9 mouse cellular contexts compared by ENCODE assay signal in genomic region chr4:148170842-148171241, GRCm38 (mm10). TPM values are rescaled to one million over a fixed set of nuclear protein-coding genes. Genes with fewer than 3 reads are reported as not detected.
DNase-seq lines count a peak whose midpoint lies in the region; ATAC-seq and TF ChIP-seq lines count a peak whose summit lies in the region.
"Had no signal": no experiment of that assay in that cellular context is flagged by ENCODE, and none has a peak within 500 bp of the region (broad histone marks: within the 10 kb centered on the region; RNA-seq: fewer than 3 reads in every experiment).

No protein-coding gene starts in this region.

- H3K27ac ChIP-seq in gastrocnemius, adult 2 months: no peak overlapping the region
- H3K27ac ChIP-seq in lung, postnatal 0 days (ENCODE audit: low read length): no peak overlapping the region
- no peak overlapping the region for H3K27ac ChIP-seq in stomach, postnatal 0 days (replicated peaks)

- peaks cover 37% of the 10 kb centered on the region for H3K27me3 ChIP-seq in lung, postnatal 0 days (replicated peaks; ENCODE audit: insufficient read depth, low read length)
- H3K27me3 ChIP-seq in stomach, postnatal 0 days (ENCODE audit: control insufficient read depth, insufficient read depth, low read length): peaks cover 19% of the 10 kb centered on the region; the same call in 1 of the 2 replicates

- no peaks in the 10 kb centered on the region for H3K36me3 ChIP-seq in lung, postnatal 0 days (ENCODE audit: insufficient read depth, low read length)
- H3K36me3 ChIP-seq in stomach, postnatal 0 days (ENCODE audit: control insufficient read depth, insufficient read depth, low read length): no peaks in the 10 kb centered on the region

- TF ChIP-seq EP300 in lung, postnatal 0 days (IDR thresholded peaks at IDR 0.05): no peak
- TF ChIP-seq EP300 in stomach, postnatal 0 days (optimal IDR thresholded peaks at IDR 0.05): no peak

- H3K4me3 ChIP-seq in gastrocnemius, adult 2 months: no peak overlapping the region
- H3K4me3 ChIP-seq in lung, postnatal 0 days (ENCODE audit: low read depth, low read length): no peak overlapping the region
- H3K4me3 ChIP-seq in stomach, postnatal 0 days (ENCODE audit: low read depth, low read length): no peak overlapping the region

- H3K4me1 ChIP-seq in lung, postnatal 0 days (ENCODE audit: insufficient read depth, low read depth, low read length): no peaks in the 10 kb centered on the region
- H3K4me1 ChIP-seq in stomach, postnatal 0 days (replicated peaks; ENCODE audit: control insufficient read depth, insufficient read depth): no peaks in the 10 kb centered on the region

- peak; percentile 38; the same call in 1 of the 2 replicates for ATAC-seq in granulocyte monocyte progenitor cell, adult 5-6 weeks (replicated peaks; ENCODE audit: poor library complexity, severe bottlenecking)
- ATAC-seq in lung, postnatal 0 days: no peak
- ATAC-seq in stomach, postnatal 0 days (ENCODE audit: low FRiP score, low TSS enrichment): no peak

- TF ChIP-seq CTCF in gastrocnemius, adult 2 months (IDR thresholded peaks at IDR 0.05): no peak; the same call in 1 of the 2 replicates
- TF ChIP-seq CTCF in lung, postnatal 0 days (IDR thresholded peaks at IDR 0.05): peak; percentile 95
- peak; percentile 96 for TF ChIP-seq CTCF in stomach, postnatal 0 days (IDR thresholded peaks at IDR 0.05; ENCODE audit: low read depth)

- H3K9me3 ChIP-seq in lung, postnatal 0 days (ENCODE audit: low read length): no peaks in the 10 kb centered on the region
- no peaks in the 10 kb centered on the region for H3K9me3 ChIP-seq in stomach, postnatal 0 days (ENCODE audit: control insufficient read depth, low read length)

- intact Hi-C loops in gastrocnemius, adult 2 months (cut with DNase I): loop anchor here (2.0 kb wide), 1 partner anchor 258 kb away; no protein-coding TSS in a partner anchor

- peak; percentile 44 for DNase-seq in gastrocnemius, adult 18-20 months (ENCODE audit: low spot score)
- DNase-seq in gastrocnemius, adult 2 months: no peak
- peak; percentile 36 for DNase-seq in ovary, postnatal 14 days (ENCODE audit: low spot score)
- no peak for DNase-seq in ovary, adult 18-20 months (ENCODE audit: low spot score)
- peak; percentile 49 for DNase-seq in c-Kit-negative CD71-positive TER-119-positive erythroid progenitor cells, embryonic 14.5 days (ENCODE audit: low read depth, low spot score)
- peak; percentile 57 for DNase-seq in lung, postnatal 0 days (ENCODE audit: low spot score)
- DNase-seq in stomach, postnatal 0 days (ENCODE audit: low spot score): no peak

- no peak overlapping the region for H3K9ac ChIP-seq in lung, postnatal 0 days (replicated peaks; ENCODE audit: low read depth)
- no peak overlapping the region for H3K9ac ChIP-seq in stomach, postnatal 0 days (ENCODE audit: low read length)

- 0% methylated on average over 2 of the region's 2 CpGs for WGBS in lung, postnatal 0 days
- 9% methylated on average over 2 of the region's 2 CpGs for WGBS in stomach, postnatal 0 days

- H3K4me2 ChIP-seq in lung, postnatal 0 days (replicated peaks; ENCODE audit: low read depth, low read length): no peak overlapping the region
- no peak overlapping the region for H3K4me2 ChIP-seq in stomach, postnatal 0 days (replicated peaks; ENCODE audit: low read depth)

RNA-seq across cellular contexts. Expression of gene Fbxo2, which starts 10.4 kb away (rescaled TPM):
- total RNA-seq in gastrocnemius, adult 18-20 months (2021): under 1 TPM; 0.18 to 0.28 TPM
- total RNA-seq in gastrocnemius, adult 2 months (2021): under 1 TPM in 1 of 2 experiments, not detected in 1; 0.43 TPM
- not detected in 2 replicates for total RNA-seq in granulocyte monocyte progenitor cell, adult 5-6 weeks (2014; fragmentation: Nextera tagmentation)
- not detected in 2 replicates for total RNA-seq in granulocyte monocyte progenitor cell, adult 5-6 weeks (2017)
- 0.42 and 0.66 TPM in 2 replicates for polyA plus RNA-seq in lung, postnatal 0 days (2015; fragmentation: Nextera tagmentation; extraction: Ambion mirVana)
- 0.55 and 0.76 TPM in 2 replicates for polyA plus RNA-seq in stomach, postnatal 0 days (2015; fragmentation: Nextera tagmentation; extraction: Ambion mirVana)

RNA-seq across cellular contexts. Expression of gene Fbxo44, which starts 10.6 kb away (rescaled TPM):
- 1 to 10 TPM; 7.0 to 7.8 TPM for total RNA-seq in gastrocnemius, adult 18-20 months (2021)
- total RNA-seq in gastrocnemius, adult 2 months (2021): 1 to 10 TPM; 7.5 to 9.7 TPM
- 2.0 and 2.8 TPM in 2 replicates for total RNA-seq in granulocyte monocyte progenitor cell, adult 5-6 weeks (2014; fragmentation: Nextera tagmentation)
- 0.26 and 2.1 TPM in 2 replicates for total RNA-seq in granulocyte monocyte progenitor cell, adult 5-6 weeks (2017)
- 7.1 and 8.4 TPM in 2 replicates for polyA plus RNA-seq in lung, postnatal 0 days (2015; fragmentation: Nextera tagmentation; extraction: Ambion mirVana)
- polyA plus RNA-seq in stomach, postnatal 0 days (2015; fragmentation: Nextera tagmentation; extraction: Ambion mirVana): 4.1 TPM in 2 replicates

RNA-seq across cellular contexts. Expression of gene Fbxo6, which starts 18.9 kb away (rescaled TPM):
- 10 to 100 TPM; 41.9 to 45.7 TPM for total RNA-seq in gastrocnemius, adult 18-20 months (2021)
- 10 to 100 TPM; 36.8 to 46.4 TPM for total RNA-seq in gastrocnemius, adult 2 months (2021)
- total RNA-seq in granulocyte monocyte progenitor cell, adult 5-6 weeks (2014; fragmentation: Nextera tagmentation): 19.1 and 33.4 TPM in 2 replicates
- total RNA-seq in granulocyte monocyte progenitor cell, adult 5-6 weeks (2017): 5.6 and 13.8 TPM in 2 replicates
- 53.1 and 58.5 TPM in 2 replicates for polyA plus RNA-seq in lung, postnatal 0 days (2015; fragmentation: Nextera tagmentation; extraction: Ambion mirVana)
- polyA plus RNA-seq in stomach, postnatal 0 days (2015; fragmentation: Nextera tagmentation; extraction: Ambion mirVana): 26.8 and 28.1 TPM in 2 replicates

RNA-seq across cellular contexts. Expression of gene Draxin, which starts 40.3 kb away (rescaled TPM):
- total RNA-seq in gastrocnemius, adult 18-20 months (2021): under 1 TPM in 1 of 2 experiments, not detected in 1; 0.09 TPM
- total RNA-seq in gastrocnemius, adult 2 months (2021): under 1 TPM in 1 of 2 experiments, not detected in 1; 0.03 TPM
- total RNA-seq in granulocyte monocyte progenitor cell, adult 5-6 weeks (2014; fragmentation: Nextera tagmentation): not detected in 2 replicates
- total RNA-seq in granulocyte monocyte progenitor cell, adult 5-6 weeks (2017): 0.05 TPM in 1 of 2 replicates, not detected in the other
- polyA plus RNA-seq in lung, postnatal 0 days (2015; fragmentation: Nextera tagmentation; extraction: Ambion mirVana): 0.06 TPM in 2 replicates
- polyA plus RNA-seq in stomach, postnatal 0 days (2015; fragmentation: Nextera tagmentation; extraction: Ambion mirVana): 0.01 TPM in 1 of 2 replicates, not detected in the other
- polyA plus RNA-seq: heart, embryonic 16.5 days had no signal

RNA-seq across cellular contexts. Expression of gene Mad2l2, which starts 40.7 kb away (rescaled TPM):
- 10 to 100 TPM; 13.5 to 15.7 TPM for total RNA-seq in gastrocnemius, adult 18-20 months (2021)
- 10 to 100 TPM; 10.3 to 18.0 TPM for total RNA-seq in gastrocnemius, adult 2 months (2021)
- 27.7 and 36.6 TPM in 2 replicates for total RNA-seq in granulocyte monocyte progenitor cell, adult 5-6 weeks (2014; fragmentation: Nextera tagmentation)
- 4.3 and 10.0 TPM in 2 replicates for total RNA-seq in granulocyte monocyte progenitor cell, adult 5-6 weeks (2017)
- 35.2 and 35.7 TPM in 2 replicates for polyA plus RNA-seq in lung, postnatal 0 days (2015; fragmentation: Nextera tagmentation; extraction: Ambion mirVana)
- polyA plus RNA-seq in stomach, postnatal 0 days (2015; fragmentation: Nextera tagmentation; extraction: Ambion mirVana): 24.6 and 25.0 TPM in 2 replicates

Comparison
In these comparisons a context has a peak if more than half of its experiments do, and no peak if none do; other contexts are left out.
1. DNase-seq: peak in gastrocnemius, adult 18-20 months (single experiment), ovary, postnatal 14 days (single experiment), c-Kit-negative CD71-positive TER-119-positive erythroid progenitor cells, embryonic 14.5 days (single experiment) and lung, postnatal 0 days (single experiment); none in gastrocnemius, adult 2 months (single experiment), ovary, adult 18-20 months (single experiment) and stomach, postnatal 0 days (single experiment).